ENCODE assay signal across 8 mouse cellular contexts in the genomic region with DNA sequence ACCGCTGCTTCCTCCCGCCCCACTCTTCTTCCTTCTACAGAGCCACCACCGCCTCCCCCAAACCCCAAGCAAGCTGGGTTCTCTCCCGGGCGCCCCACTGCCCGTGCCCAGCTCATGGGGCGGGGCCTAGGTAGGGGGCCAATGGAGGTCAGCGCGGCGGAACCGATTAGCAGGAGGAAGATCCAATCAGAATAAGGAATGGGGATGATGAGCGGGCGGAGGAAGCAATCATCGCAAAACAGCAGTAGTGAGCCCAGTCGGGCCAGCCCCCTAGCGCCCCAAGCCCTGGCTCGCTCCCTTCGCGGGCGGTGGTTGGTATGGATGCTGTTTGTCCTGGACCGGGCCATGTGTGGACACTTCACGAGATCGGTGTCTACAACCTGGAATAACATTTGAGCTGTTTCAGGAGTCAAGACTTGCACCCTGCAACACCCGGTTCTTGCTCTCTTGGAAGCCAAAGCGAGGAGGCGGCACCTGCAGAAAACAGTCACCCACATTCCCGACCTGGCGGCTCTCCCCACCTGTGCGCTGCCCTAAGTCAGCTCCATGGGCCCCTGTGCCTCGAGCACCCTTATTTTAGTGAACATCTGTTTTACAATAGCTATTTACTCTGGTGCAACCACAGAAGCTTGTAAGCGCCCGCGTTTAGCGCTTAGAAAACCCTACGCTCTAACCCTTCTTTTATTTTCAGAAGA. TPM values are rescaled to one million over a fixed set of nuclear protein-coding genes. Genes with fewer than 3 reads are reported as not detected.
DNase-seq lines count a peak whose midpoint lies in the region; ATAC-seq and TF ChIP-seq lines count a peak whose summit lies in the region.

A gene (minus strand): TSS at position 129 of the 695 bp plus-strand sequence.

- peak within 1 kb of the TSS; percentile 95 for H3K27ac ChIP-seq in left cerebral cortex, adult 2 months

- DNase-seq in adrenal gland, adult 18-20 months (ENCODE audit: low spot score in 2 of 2): peak; percentile 76 to 88
- peak; percentile 96 for DNase-seq in embryo, embryonic 10.5 days (ENCODE audit: low spot score)
- DNase-seq in gastrocnemius, postnatal 10 days: peak; percentile 75
- peak; percentile 67 for DNase-seq in hindlimb bud, embryonic 11.5 days (ENCODE audit: extremely low spot score, low read depth, low spot score)
- peak; percentile 93 for DNase-seq in left cerebral cortex, adult 2 months (ENCODE audit: extremely low spot score in 1 of 2, low spot score in 2 of 2)
- DNase-seq in right cerebral cortex, adult 18-20 months: peak; percentile 97
- peak; percentile 78 for DNase-seq in urinary bladder, adult 2 months (ENCODE audit: low spot score)

- peak; percentile 35 for TF ChIP-seq CTCF in left cerebral cortex, adult 2 months (IDR thresholded peaks at IDR 0.05)

- intact Hi-C loops in left cerebral cortex, adult 2 months (cut with DNase I): loop anchor here (2.0 to 5.0 kb wide), 2 partner anchors 22 to 80 kb away; no protein-coding TSS in a partner anchor

- peak within 1 kb of the TSS; percentile 97 for H3K4me3 ChIP-seq in left cerebral cortex, adult 2 months

- peak; percentile 98 for ATAC-seq in megakaryocyte, adult 5-6 weeks (ENCODE audit: poor library complexity, severe bottlenecking)

RNA-seq across cellular contexts. Expression of the gene that starts here (rescaled TPM):
- 100 to 1,000 TPM in 1 of 2 experiments, 10 to 100 TPM in 1; 44.7 to 195 TPM for total RNA-seq in adrenal gland, adult 18-20 months (2021)
- total RNA-seq in gastrocnemius, postnatal 10 days (2021): under 1 TPM; 0.78 to 0.95 TPM
- 10 to 100 TPM; 53.8 to 56.3 TPM for total RNA-seq in left cerebral cortex, adult 2 months (2021)
- total RNA-seq in megakaryocyte, adult 5-6 weeks (2015): not detected in 2 replicates
- not detected in 2 replicates for total RNA-seq in megakaryocyte, adult 5-6 weeks (2017)
- polyA plus RNA-seq in urinary bladder, adult 2 months (2012; rRNA removed): 4.8 and 5.3 TPM in 2 replicates

Comparison
In these comparisons a context has a peak if more than half of its experiments do, and no peak if none do; other contexts are left out.
1. Peak in every context shown above with its lines: DNase-seq, ATAC-seq, H3K4me3 ChIP-seq and H3K27ac ChIP-seq.
2. RNA of the gene that starts here (total RNA-seq): 44.7 to 195 TPM in adrenal gland, adult 18-20 months and 53.8 to 56.3 TPM in left cerebral cortex, adult 2 months; 0.78 to 0.95 TPM in gastrocnemius, postnatal 10 days and not detected in megakaryocyte, adult 5-6 weeks; every median in the first group is over 10 times any median in the second.
3. Peak in DNase-seq in gastrocnemius, postnatal 10 days; RNA of the gene not detected or under 1 TPM.
4. Peak in ATAC-seq in megakaryocyte, adult 5-6 weeks; RNA of the gene not detected or under 1 TPM.